Mouse (Mus musculus): ENCODE data around the gene Cntd1.

The Cntd1 gene

GRCm38 (mm10) chr11:101253613-101254389 is 25.0 kb upstream of the Cntd1 start, which contains the start of gene Vps25:
Gene Vps25, plus strand, starts transcription at chr11:101253707.
- DNase-seq (ENCODE audit: low spot score), result no peak

DNA sequence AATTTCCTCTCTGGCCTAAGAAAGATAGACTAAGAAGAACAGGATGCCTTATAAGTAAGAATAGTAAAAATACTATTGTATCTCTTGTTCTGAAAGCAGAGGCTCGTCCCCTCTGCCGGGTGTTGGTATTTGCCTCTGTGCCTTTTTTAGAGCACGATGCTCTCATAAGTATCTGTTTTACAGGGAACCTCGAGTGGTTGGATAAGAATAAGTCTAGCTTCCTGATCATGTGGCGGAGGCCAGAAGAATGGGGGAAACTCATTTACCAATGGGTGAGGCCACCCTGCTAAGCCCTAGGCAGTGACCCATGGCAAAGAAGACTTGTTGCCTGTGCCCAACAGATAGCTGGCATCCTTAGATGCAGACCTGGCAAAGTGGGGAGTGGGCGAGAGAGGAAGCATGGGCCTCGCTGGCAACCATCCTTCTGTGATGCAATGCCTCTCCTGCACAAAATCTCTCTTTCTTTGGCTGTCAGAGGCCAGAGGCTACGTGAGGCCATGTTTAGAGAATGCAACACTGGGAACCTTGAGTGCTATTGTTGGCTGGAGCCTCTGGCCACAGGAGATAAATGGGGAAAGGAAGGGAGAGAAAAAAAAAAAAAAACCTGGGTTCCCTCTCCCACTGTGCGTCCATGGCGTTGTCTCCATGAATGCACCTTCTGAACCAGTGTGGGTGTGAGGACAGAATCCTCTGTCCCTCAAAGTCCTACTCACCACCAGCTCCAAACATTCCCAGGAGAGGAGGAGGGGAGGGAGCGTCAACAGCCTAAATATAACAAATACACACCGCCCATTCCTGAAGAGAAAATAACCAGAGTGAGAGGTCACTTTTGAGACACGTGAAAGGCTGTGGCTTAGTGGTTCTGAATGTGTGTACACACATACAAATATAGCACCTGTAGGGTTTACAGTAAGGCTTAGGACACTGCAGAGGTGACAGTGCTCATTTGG is 22.7 kb upstream of the Cntd1 start:
- no peak for DNase-seq (ENCODE audit: low spot score)

GRCm38 (mm10) chr11:101259261-101259712 is 19.5 kb upstream of the Cntd1 start:
- DNase-seq (ENCODE audit: low spot score), result no peak

GRCm38 (mm10) chr11:101259948-101260825 is 18.6 kb upstream of the Cntd1 start, which contains the start of gene Wnk4:
Gene Wnk4, plus strand, starts transcription at chr11:101260567.
- no peak for DNase-seq (ENCODE audit: low spot score)

GRCm38 (mm10) chr11:101260826-101261380 is 17.9 kb upstream of the Cntd1 start:
- no peak for DNase-seq (ENCODE audit: low spot score)

DNA sequence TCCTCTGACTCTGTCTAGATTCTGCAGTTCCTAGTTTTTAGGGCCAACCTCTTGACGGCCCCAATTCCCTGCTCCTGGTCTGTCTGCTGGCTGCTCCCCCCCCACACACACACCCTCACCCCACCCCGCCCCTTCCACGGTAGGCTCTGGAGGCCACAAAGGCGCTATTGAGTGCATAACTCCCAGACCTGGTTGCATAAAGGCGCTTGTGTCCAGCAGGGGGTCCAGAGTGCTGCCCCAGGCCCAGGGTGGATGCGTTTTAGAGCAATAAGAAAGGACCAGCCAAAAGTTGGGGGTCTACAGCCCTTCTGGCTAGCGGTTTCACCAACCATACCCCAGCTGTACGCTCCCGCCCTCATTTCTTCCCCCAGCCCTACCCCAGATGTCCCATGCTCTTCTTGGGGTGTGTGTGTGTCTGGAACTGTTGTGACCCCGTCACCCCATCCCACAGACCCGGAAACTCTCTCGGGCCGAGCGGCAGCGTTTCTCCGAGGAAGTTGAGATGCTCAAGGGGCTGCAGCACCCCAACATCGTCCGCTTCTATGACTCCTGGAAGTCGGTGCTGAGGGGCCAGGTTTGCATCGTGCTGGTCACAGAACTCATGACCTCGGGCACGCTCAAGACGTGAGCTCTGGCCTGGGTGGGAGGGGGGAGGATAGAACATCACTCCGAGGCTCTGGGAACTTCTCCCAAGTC is 16.4 kb upstream of the Cntd1 start:
- DNase-seq (ENCODE audit: low spot score), result no peak

- no peak for DNase-seq (ENCODE audit: low spot score)
Observed at GRCm38 (mm10) chr11:101263138-101263988, 15.4 kb upstream of the Cntd1 start.

GRCm38 (mm10) chr11:101263989-101264280 is 14.9 kb upstream of the Cntd1 start:
- DNase-seq (ENCODE audit: low spot score), result no peak

DNA sequence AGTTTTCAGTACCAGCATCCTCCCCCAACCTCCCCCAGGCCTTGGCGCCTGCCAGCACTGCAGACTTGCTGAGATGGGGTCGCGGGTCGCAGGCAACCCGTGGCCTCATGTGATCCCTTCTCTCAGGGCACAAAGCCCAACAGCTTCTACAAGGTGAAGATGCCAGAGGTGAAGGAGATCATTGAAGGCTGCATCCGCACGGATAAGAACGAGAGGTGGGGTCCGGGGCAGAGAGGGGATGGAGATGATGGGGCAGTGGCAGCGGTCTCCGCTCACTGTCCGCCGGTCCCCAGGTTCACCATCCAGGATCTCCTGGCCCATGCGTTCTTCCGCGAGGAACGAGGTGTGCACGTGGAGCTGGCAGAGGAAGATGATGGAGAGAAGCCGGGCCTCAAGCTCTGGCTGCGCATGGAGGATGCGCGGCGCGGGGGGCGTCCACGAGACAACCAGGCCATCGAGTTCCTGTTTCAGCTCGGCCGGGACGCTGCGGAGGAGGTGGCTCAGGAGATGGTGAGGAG is 13.8 kb upstream of the Cntd1 start:
- DNase-seq (ENCODE audit: low spot score), result no peak

- no peak for DNase-seq (ENCODE audit: low spot score)
Observed at GRCm38 (mm10) chr11:101265906-101266305, 12.9 kb upstream of the Cntd1 start.

GRCm38 (mm10) chr11:101269577-101270116 is 9.2 kb upstream of the Cntd1 start:
- no peak for DNase-seq (ENCODE audit: low spot score)

DNA sequence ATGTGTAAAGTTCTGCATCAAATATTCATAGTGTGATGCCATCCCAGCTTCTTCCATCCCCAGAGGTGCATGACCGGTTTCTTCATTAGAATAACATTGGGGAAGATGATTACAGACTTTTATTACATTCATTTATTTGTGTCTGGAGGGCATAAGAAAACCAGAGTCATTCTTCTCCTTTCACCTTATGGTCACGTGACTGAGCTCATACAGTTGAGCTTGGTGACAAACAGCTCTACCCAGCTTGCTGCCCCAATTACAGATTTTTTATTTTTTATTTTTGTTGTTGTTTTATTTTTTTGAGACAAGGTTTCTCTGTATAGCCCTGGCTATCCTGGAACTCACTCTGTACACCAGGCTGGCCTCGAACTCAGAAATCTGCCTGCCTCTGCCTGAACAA is 6.4 kb upstream of the Cntd1 start:
- no peak for DNase-seq (ENCODE audit: low spot score)

DNA sequence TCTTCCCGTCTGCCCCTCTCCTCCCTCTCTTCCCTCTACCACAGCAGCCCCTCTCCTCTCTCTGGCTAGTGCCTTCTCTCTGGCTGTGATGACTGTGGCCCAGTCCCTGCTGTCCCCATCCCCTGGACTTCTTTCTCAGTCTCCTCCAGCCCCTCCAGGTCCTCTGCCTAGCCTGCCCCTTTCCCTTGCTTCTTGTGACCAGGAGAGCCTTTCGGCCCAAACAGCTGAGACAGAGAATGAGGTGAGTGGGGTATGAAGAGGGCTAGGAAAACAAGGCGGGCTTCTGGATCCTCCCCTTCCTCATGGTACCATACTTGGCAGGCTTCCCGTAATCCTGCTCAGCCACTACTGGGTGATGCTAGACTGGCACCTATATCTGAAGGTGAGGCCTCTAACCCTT is 3.5 kb upstream of the Cntd1 start:
- no peak for DNase-seq (ENCODE audit: low spot score)

GRCm38 (mm10) chr11:101276319-101277070 is 2.3 kb upstream of the Cntd1 start:
- no peak for DNase-seq (ENCODE audit: low spot score)

GRCm38 (mm10) chr11:101277381-101278222 is 1.2 kb upstream of the Cntd1 start:
- DNase-seq (ENCODE audit: low spot score), result no peak

GRCm38 (mm10) chr11:101279193-101279569 is 369 bp downstream of the Cntd1 start:
- no peak for DNase-seq (ENCODE audit: low spot score)

DNA sequence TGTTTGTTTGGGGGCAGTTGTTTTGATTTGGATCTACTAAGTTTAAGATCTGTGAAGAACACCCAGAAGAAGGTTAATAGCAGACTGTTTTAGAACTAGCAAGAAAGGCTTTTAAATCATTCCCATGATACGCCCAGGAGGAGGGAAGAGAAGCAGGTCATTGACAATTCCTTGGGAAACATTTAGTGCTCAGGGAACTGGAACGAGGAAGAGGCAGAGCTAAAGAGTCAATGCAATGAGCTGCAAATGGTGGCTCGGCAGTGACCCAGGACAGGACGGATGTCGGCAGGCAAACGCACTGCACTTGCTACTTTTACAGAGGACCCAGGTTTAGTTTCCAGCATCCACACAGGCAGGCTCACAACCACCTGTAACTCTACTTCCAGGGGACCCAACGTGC is 2.0 kb downstream of the Cntd1 start:
- no peak for DNase-seq (ENCODE audit: low spot score)

DNA sequence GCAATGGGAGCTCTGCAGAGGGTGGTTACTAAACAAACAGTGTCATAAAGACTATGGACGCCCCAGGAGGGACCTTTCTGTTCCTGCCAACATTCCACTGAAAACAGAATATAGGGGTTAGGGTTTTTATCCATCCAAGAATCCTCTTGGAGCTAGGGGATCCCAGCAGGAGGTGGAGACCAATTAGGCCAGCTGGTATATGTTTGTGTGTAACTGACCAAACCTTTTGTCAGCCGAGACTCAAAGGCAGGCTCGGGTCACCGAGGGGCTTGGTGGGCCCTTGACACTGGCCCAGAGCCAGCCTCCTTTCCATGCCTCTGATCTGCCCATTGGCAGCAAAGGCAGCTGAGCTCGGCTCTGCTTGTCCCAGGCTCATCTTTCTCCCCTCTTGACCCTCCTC is 4.1 kb downstream of the Cntd1 start:
- DNase-seq (ENCODE audit: low spot score), result no peak
